Mouse (Mus musculus): Measurements from ENCODE around the gene Arhgap10. TPM values are rescaled to one million over a fixed set of nuclear protein-coding genes. Genes with fewer than 3 reads are reported as not detected.

Arhgap10 gene
- total RNA-seq, 2 experiments from 2014 or later: 5.2 to 7.7 TPM

DNA sequence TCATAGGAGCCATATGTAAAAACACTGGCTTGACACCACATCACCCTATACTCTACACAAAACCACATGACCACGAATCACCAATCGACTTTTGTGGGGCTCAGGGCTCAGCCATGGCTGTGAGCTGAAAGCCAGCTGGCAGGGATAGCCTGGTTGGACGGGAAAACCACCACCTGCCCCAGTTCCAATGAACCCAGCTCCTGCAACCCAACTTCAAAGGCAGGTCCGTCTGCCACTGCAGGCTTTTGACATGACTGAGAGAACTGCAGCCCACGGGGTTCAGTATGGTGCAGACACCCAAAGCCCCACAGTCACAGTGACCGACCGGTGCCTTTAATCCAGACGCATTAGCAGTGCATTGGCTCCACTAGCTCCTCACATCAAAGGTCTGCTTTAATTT, 207.7 kb downstream of the Arhgap10 start:
- no peak for ATAC-seq (ENCODE audit: poor library complexity, severe bottlenecking)

- no peak for ATAC-seq (ENCODE audit: poor library complexity, severe bottlenecking)
These were observed 223.2 kb downstream of the Arhgap10 start for GRCm38 (mm10) chr8:77294599-77294998.

GRCm38 (mm10) chr8:77292649-77293048, 225.1 kb downstream of the Arhgap10 start:
- no peak for ATAC-seq (ENCODE audit: poor library complexity, severe bottlenecking)

DNA sequence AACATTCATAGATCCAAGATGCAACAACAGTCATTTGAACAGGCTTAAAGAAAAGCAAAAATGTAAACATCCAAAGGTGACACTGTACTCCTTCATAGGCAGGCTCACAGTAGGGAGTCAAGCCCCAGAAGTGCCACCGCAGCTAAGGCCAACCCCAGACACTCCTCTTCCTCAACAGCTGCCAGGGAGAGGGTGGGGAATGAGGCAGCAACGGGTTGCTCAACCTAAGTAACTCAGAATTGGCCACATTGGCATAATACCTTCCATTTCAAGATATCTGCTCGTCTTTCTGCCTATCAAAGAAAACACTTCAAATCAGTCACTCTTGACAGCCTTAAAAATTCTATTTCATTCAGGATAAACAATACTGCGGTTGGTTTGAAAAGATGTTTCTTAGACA, 225.6 kb downstream of the Arhgap10 start:
- no peak for ATAC-seq (ENCODE audit: poor library complexity, severe bottlenecking)

DNA sequence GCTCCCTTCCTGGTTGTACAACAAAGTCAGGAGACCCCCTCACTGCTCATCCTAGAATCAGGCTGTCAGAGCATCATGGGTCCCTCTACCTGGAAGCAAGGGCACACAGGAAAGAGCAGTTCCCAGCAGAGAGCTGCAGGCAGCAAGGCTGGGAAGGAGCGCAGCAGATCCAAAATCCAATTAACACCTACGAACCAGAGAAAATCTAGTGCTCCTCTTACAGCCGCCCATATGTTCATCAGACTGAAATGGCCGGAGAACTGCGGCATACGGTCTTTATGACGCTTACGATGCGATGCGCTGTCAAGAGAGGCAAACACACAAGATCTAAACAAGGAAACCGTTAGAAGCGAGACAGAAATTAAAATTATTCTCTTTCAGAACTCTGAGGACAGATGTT, 229.3 kb downstream of the Arhgap10 start:
- ATAC-seq (ENCODE audit: poor library complexity, severe bottlenecking): no peak

DNA sequence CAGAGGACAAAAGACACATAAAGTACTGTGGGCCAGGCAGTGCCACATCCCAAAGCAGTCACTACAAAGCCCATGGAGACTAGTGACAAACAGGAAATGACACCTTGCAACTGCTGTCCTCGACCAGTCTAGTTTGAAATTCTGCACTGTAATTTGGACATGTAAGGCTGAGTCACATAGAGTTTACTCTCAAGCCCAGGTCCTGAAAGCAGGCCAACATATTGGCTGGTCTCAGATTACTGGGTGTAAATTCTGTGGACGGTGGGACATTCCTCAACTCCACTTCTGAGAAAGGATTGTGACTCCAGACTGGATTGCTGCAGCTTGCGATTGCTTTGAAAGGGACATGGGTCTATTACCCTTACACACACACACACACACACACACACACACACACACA, 229.7 kb downstream of the Arhgap10 start:
- no peak for ATAC-seq (ENCODE audit: poor library complexity, severe bottlenecking)

DNA sequence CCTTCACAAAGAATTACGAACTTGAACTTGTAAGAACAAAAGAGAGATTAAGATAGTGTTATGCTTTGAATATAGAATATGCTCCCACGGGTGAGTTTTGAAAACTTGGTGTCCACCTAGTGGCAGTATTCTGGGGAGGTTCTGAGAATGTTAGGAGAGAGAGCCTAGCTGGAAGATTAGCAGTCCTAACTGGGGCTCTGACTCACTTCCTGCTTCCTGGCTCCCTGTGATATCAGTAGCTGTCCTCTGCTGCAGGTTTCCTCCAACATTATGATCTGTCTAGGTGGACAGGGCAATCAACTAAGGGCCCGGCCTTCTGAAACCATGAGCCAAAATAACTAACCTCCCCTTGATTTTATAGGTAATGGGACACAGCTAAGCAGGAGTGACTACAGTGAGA, 233.3 kb downstream of the Arhgap10 start:
- ATAC-seq (ENCODE audit: poor library complexity, severe bottlenecking): no peak

DNA sequence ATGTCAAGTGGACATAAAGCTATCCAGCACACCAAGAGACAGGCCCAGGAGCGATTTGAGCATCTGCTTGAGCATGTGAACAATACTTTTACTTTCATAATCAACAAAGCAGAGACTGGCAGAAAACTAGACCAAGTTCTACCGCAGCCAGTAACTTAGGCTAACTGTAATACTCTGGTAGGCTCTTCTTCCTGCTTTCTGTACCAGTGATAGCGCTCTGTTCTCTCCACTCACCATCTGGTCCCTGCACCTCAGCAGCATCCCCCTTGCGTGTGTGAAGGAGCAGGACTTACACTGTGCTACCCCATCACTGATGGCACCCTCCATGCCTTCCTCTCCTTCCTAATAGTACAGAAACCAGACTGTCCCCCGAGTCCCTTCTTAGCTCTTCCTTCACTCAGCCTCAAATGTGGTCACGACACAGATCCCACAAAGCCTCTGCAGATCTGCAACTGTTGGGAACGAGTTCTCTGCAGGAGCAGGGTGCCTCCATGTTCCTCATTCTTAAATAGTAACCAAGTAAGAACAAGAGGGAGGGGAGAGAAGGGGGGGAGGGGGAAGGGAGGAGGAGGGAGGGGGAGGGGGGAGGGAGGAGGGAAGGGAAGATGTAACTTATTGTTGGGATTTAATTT, 235.0 kb downstream of the Arhgap10 start:
- peak; percentile 46; the same call in 1 of the 2 replicates for ATAC-seq (ENCODE audit: poor library complexity, severe bottlenecking)

- ATAC-seq (ENCODE audit: poor library complexity, severe bottlenecking): no peak
These were observed 237.8 kb downstream of the Arhgap10 start for GRCm38 (mm10) chr8:77279977-77280376.

DNA sequence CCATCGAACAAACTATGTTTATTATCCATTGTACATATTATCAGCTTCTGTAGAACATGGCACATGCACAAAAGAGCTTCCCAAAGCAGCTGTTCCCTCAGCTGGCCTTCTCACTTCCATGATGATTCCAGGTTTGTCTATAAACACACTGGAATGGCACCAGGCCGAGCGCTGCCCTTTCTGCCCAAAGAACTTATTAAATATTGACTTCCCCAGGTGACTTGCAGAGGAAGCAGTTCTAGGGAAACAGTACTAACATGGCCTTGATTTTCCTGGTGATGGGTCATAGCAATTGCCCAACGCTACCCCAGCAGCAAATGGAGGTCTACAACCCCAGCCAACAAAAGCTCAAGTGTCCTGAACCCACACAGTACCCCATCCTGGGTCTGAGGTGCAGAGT, 239.5 kb downstream of the Arhgap10 start:
- no peak for ATAC-seq (ENCODE audit: poor library complexity, severe bottlenecking)

DNA sequence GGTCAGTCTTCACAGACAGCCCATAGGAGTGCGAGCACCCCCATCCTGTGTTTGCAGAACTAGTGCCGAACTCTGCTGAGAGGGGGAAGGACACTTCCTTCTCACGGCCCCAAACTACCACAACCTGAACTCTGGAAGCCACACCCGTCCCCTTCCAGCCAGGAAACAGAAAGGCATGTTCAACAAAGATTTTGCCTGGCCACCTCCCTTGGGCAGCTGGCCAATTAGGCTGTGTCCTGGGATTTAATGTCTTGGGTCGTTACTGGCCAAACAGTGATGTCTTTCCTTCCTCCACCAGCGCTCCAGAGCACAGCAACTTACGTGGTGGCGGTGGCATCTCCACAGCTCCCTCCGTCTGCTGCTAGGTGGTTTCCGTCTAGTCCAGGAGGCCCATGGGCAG, 240.9 kb downstream of the Arhgap10 start:
- ATAC-seq (ENCODE audit: poor library complexity, severe bottlenecking): no peak

DNA sequence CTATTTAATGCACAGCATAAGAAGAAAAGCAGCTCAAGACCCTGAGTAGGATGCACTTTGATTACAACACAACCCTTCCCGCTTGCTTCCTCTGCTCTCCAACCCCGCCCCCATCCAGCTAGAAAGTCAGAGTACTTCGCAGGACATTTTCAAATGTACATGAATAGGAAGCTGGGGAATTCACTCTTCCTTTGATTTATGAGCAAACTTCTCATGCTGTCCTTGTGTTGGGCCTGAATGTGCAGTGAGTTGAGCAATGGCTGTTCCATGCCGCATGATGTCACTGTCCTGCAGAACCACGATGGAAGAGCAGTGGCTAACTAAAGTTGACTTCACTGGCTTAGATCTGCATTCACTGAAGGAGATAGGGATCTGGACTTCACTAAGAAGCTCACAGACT, 242.2 kb downstream of the Arhgap10 start:
- no peak for ATAC-seq (ENCODE audit: poor library complexity, severe bottlenecking)

- no peak for ATAC-seq (ENCODE audit: poor library complexity, severe bottlenecking)
These were observed 245.6 kb downstream of the Arhgap10 start for GRCm38 (mm10) chr8:77272136-77272535.

GRCm38 (mm10) chr8:77267941-77268405, 249.8 kb downstream of the Arhgap10 start:
- ATAC-seq (ENCODE audit: poor library complexity, severe bottlenecking): no peak

GRCm38 (mm10) chr8:77262216-77263009, 255.3 kb downstream of the Arhgap10 start:
- no peak for ATAC-seq (ENCODE audit: poor library complexity, severe bottlenecking)

- ATAC-seq (ENCODE audit: poor library complexity, severe bottlenecking): no peak
These were observed 256.5 kb downstream of the Arhgap10 start for GRCm38 (mm10) chr8:77261215-77261614.

DNA sequence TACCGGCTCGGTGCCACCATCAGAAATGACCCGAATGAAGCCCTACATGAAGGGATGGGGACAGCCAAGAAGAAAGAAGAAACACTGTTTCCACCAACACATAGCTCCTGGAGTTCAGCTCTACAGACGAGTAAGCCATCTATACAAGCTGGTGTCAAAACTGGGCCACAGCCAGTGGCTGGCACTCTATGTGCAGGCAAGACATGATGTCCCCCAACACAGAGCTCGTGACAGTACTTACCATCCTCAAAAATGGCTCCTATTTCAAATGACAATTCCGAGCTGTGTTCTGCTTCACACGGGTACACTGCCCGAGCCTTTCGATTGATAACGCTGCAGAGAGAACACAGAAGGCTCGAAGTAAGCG, 260.7 kb downstream of the Arhgap10 start:
- ATAC-seq (ENCODE audit: poor library complexity, severe bottlenecking): no peak

GRCm38 (mm10) chr8:77256450-77257084, 261.2 kb downstream of the Arhgap10 start:
- no peak for ATAC-seq (ENCODE audit: poor library complexity, severe bottlenecking)

GRCm38 (mm10) chr8:77254466-77254865, 263.3 kb downstream of the Arhgap10 start:
- no peak for ATAC-seq (ENCODE audit: poor library complexity, severe bottlenecking)

DNA sequence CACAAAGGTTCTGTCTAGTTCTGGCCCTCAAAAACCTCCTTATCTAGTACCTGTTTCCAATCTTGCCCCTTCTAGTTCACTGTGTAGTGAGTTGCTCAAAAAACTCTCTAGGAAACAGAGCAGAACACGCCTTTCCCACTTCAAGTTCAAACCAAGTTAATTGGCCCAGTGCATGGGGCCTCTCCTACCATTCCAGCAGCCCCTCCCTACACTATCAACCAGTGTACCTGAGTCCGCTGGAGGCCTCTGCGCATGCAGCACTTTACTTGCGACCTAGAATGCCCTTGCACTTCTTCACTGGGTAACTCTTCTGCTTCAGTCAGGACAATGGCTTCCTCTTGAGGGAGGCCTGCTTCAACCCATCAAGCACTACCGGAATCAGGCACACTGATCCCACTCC, 266.6 kb downstream of the Arhgap10 start:
- ATAC-seq (ENCODE audit: poor library complexity, severe bottlenecking): no peak

- ATAC-seq (ENCODE audit: poor library complexity, severe bottlenecking): no peak
These were observed 267.7 kb downstream of the Arhgap10 start for GRCm38 (mm10) chr8:77250094-77250493.

DNA sequence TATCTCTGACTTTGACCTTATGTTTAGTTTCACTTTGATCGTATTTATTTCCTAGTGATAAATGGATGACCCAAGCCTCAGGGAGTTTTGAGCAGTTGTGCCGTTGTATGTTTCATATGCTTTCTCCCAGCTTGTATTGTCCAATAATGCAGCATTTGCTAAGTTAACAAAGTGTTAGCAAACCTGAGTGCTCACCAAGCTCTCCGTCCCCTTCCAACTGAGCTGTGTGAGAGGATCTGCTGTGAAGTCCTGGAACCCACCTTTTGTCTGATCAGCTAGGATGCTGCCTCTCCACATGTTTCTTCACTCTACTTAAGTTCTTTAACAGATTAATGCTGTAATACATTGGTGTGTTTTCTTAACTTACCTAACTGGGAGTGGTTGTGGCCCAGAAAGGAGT, 276.4 kb downstream of the Arhgap10 start:
- ATAC-seq (ENCODE audit: poor library complexity, severe bottlenecking): no peak

All from megakaryocyte, adult 5-6 weeks (primary cell).